Mouse (Mus musculus) kidney, adult 11 months (tissue): ENCODE measurements around the gene Jam3.

ENCODE experiments used
- DNase-seq: peaks from one replicate; pipeline ENCODE4 v3.0.0; 2022

The Jam3 gene

GRCm38 (mm10) chr9:27154763-27155530, at the start of gene Jam3:
Gene Jam3, minus strand, starts transcription at chr9:27155421.
- DNase-seq, result peak; percentile 86

DNA sequence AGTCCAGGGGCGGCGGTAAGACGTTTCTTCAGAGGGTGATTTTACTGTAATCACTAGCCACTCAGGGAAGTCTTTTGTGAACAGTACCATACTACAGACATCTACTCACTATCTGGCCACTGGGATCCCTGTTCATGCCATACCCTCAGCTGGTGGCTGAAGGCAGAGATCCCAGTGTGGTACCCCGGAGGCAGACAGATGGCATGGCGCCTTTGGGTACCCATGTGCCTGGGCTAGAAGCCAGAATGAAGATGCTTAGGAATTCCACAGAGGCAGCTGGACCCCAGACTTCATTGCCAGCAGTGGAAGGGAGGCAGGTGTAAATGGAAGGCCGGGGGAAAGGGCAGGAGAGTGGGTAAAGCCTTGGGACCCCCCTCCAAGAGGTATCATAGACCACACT, 49.0 kb upstream of the Jam3 start:
- DNase-seq, result no peak

DNA sequence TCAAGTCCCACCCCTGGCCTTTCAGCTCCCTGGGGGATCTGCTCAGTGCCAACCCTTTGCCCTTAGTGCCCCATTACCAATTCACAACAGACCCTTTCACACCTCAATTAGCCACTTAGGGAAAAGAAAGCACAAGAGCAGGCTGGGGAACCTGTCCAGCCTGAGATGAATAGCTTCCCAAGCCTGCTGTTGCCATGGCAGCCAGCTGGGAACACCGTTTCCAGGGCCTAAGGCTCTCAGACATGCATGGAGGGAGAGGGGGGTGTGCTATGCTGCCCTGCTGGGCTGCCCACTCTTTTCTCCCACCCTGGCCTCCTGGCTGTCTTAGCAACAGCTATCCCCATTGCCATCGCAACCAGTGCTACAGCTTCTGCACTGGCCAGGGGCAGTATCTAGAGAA, 47.9 kb upstream of the Jam3 start:
- DNase-seq, result peak; percentile 56

GRCm38 (mm10) chr9:27201472-27202219, 46.4 kb upstream of the Jam3 start:
- DNase-seq, result no peak

DNA sequence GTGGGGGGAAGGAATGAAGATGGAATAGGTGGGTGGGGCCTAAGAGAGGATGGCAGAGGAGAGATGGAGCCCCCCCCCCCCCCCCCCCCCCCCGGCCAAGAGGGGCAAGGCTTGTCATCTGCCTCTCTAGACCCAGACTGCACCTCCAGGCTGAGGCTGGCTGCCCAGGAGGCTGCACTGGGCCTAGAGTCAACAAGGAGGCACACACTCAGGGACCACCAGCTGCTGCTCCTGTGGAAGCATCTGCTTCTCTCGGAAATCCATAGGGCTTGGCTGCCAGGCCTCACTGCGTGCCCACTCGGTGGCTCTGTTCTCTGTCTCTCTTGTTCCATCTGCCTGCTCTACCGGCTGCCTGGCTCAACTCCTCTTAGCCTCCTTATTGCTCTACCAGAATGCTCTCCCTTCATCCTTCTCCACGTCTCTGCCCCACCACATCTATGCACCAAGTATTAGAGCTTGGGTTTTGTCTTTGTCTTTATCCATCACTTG, 38.4 kb upstream of the Jam3 start:
- no peak for DNase-seq

- no peak for DNase-seq
These were observed 37.8 kb upstream of the Jam3 start for GRCm38 (mm10) chr9:27192761-27193591.

GRCm38 (mm10) chr9:27192001-27192760, 37.0 kb upstream of the Jam3 start:
- DNase-seq, result peak; percentile 94

DNA sequence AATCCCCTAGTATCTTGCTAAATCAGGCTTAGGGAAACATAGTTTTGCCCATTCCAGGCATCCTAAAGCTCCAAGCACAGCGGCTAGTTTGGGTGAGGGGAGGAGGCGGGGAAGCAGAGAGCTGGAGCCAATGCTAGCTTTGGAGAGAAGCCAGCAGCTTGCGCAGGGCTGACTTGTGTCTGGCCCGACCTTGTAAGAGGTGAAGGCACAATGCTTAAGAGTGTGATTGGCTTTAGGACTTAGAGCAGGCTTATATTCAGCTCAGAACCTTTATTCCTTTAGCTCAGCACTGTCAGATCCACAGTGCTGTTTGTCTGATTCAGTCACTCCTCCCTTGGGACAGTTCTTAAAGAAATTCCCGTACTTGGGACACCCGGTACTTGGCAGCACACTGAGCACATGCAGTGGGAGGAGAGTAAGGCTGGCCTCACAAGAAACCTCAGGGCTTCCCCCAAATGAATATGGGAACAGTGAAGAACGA, 36.3 kb upstream of the Jam3 start:
- peak; percentile 84 for DNase-seq

- DNase-seq, result no peak
These were observed 35.2 kb upstream of the Jam3 start for GRCm38 (mm10) chr9:27190461-27190860.

DNA sequence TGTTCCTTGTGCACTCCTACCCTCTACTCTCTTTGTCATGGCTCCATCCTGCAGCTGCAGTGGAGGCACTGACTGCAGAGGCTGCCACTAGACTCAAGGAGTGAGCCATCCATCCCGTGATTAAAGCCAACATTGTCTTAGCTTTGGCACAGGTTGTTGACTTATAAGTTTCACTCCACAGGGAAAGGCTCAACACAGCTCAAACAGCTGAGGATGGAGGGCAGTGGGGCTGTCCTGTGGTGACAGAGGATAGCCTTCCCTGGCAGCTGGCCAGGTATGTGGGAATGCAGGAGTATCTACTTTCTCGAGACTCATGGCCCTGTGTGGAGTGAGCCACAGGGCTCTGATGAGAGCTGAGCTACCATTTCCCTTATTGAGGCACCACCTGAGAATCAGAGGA, 34.1 kb upstream of the Jam3 start:
- DNase-seq, result no peak

- DNase-seq, result no peak
These were observed 33.5 kb upstream of the Jam3 start for GRCm38 (mm10) chr9:27188677-27189241.

DNA sequence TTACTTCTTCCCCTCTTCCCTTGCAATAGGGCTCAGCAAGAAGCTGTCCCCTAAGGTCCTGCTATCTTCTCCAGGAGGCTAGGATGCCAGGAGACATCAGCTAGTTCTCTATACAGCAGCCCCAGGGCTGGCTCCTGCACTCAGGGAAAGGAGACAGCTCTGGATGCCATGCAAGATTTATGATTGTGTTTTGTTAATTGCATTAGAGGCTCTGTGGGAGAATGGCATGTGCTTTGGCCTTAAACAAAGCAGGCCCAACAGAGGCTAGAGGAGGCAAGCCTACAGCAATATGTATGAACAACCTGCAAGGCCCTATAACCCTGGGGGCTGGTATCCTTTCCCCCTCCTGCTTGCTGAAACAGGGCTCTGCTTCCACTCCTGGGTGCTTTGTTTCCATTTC, 30.6 kb upstream of the Jam3 start:
- no peak for DNase-seq

- peak; percentile 21 for DNase-seq
These were observed 26.9 kb upstream of the Jam3 start for GRCm38 (mm10) chr9:27182087-27182486.

DNA sequence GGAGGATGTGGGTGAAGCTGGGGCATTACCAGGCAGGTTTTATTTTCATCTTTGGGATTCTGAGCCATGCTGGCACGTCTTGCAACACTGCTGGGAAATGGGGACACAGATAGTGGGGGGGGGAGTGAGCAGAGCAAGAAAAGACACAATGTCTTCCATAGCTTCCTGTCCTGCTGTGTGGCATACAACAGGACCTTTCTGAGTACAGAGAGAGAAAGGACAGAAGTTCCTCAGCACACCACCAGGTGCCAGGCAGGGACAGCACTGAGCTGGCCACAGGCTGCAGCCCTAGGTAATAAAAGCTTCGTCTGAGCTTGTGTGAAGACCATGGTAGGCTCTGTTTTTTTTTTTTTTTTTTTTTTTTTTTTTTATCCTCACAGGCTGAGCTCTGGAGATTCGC, 25.3 kb upstream of the Jam3 start:
- DNase-seq, result no peak

DNA sequence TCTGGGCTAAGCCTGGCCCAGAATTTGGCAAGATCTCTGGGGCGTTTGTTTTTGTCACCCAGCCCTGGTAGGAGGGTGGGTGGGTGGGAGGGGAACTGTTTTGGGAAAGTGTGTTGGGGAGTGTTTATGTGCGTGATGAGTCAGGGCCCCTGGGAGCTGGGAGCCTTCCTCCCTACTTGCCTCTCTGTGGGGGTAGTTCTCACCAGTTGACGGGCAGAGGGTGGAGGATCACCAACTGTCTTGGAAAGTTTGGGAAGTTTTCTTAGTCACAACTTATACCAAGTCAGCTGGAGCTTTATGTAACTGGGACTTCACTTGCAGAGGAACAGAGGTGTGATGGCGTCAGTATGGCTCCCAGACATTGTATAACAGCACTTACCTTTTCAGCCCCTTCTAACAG, 23.7 kb upstream of the Jam3 start:
- DNase-seq, result no peak

- DNase-seq, result peak; percentile 47
These were observed 20.9 kb upstream of the Jam3 start for GRCm38 (mm10) chr9:27176154-27176553.

DNA sequence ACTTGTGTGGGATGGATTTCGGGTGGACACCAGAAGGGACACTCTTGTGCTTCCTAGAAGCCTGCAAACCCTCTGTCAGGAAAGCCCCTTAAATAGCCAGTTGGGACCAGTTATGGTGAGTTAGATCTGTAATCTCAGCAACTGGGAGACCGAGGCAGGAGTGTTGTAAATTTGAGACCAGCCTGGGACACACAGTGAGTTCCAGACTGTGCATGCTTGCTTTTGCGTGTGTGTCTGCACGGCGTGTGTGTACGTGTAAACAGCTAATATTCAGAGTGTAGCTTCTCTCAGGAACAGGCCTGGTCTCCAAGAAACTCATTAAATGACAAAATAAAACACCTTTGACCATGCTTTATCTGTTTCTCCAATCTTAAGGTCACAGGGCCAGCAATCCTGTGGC, 20.5 kb upstream of the Jam3 start:
- DNase-seq, result no peak

DNA sequence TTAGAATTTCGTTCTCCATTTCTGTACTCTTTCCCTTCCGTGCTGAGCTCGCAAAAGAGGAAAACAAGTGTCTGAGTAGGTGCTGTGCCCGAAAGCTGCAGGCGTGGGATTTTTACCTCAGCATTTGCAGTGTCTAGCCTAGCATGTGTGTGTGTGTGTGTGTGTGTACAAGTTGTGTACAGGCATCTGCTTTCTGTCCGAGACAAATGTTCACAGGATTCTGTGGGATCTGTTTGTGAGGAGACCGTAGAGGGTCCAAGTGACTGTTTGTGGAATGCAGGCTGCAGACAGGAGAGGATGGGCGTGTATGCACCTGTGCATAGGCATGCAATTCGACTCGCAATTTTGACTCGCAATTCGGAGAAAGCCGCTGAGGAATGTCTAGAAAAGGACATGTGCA, 20.0 kb upstream of the Jam3 start:
- DNase-seq, result no peak

DNA sequence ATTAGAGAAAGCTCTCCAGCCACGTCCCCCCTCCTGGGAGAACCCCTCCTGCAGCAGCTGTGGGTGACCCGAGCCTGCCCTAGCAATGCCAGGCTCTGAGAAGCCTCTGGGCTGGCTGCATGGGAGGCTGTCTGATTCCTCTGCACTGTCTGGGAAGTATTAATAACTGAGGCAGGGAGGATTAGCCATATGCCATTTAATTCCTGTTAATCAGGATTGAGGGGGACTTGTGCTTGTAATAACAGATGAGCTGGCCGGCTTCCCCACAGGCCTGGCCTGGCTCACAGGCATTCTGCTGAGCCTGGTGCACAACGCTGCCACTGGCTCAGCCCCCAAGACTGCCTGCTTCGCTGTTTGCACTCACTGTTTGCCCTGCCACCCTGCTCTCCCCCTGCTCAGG, 18.9 kb upstream of the Jam3 start:
- no peak for DNase-seq

- no peak for DNase-seq
These were observed 18.4 kb upstream of the Jam3 start for GRCm38 (mm10) chr9:27173646-27174045.

DNA sequence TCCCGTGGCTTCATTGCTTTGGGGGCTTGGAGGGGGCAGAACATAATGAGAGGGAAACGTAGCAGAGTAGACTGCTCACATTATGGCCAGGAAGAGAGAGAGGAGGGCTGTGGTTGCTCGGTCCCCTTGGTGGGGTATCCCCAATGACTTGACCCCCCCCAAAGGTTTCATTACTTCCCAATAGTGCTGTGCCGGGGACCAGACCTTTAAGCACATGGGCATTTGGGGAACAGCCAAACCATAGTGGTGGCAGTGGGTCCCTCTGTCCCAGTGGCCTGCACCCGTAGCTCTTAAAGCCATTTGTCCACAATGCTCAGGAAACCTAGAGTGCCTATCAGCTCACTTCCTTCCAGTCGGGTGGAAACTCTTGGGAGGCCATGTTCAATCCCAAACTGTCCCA, 17.6 kb upstream of the Jam3 start:
- no peak for DNase-seq

DNA sequence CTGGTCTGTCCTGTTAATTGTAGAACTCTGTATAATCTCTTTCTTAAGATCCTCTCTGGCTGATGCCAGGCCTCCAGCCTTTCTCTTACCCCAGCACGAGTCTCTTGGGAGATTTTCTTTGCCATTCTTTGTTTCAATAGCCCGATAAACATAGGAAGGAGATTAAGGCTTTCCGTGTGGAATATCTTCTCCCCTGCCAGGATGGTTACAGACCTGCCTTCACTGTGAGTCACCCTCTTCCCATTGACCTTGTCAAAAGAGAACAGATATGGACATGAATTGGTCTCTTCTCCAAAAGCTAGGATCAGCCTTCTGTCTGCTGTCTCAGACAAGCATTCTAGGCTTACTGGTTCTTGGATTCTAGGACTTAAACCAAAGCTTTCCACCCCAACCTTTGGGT, 15.5 kb upstream of the Jam3 start:
- no peak for DNase-seq
